Mouse (Mus musculus) forebrain, embryonic 14.5 days (tissue): ENCODE measurements around the gene Il34. TPM values are rescaled to one million over a fixed set of nuclear protein-coding genes. Genes with fewer than 3 reads are reported as not detected.
A peak's percentile ranks its signal among the peaks of the same experiment; 100 is the strongest.

Experiments
- ATAC-seq: fragments of 200-750 bp; cut with Nextera tagmentation; 2 replicates; pipeline ENCODE4 v1.8.0; 2017; ENCODE audit warnings: mild to moderate bottlenecking, moderate library complexity
- DNase-seq: peaks from one replicate; pipeline ENCODE4 v3.0.0-alpha.2; 2015; ENCODE audit warnings: low spot score
- H3K27ac ChIP-seq: fragments of 300-500 bp; sonication (generic); 2 replicates; pipeline ENCODE4 v1.5.1; 2014; ENCODE audit warnings: low read depth, mild to moderate bottlenecking, control low read depth, low read length, moderate library complexity
- H3K27me3 ChIP-seq: fragments of 300-500 bp; sonication (generic); replicated peaks from 2 replicates; pipeline ENCODE4 v1.6.1; 2014; ENCODE audit warnings: low read length, control low read depth, mixed read lengths; ENCODE audit not compliant: control insufficient read depth, insufficient read depth
- H3K36me3 ChIP-seq: fragments of 300-500 bp; sonication (generic); 2 replicates; pipeline ENCODE4 v1.6.1; 2014; ENCODE audit warnings: low read length, control low read depth; ENCODE audit not compliant: control insufficient read depth, insufficient read depth
- H3K4me1 ChIP-seq: fragments of 300-500 bp; sonication (generic); 2 replicates; pipeline ENCODE4 v1.6.1; 2014; ENCODE audit warnings: antibody characterized with exemption, low read length, control low read depth; ENCODE audit not compliant: control insufficient read depth, insufficient read depth
- H3K4me2 ChIP-seq: fragments of 300-500 bp; sonication (generic); 2 replicates; pipeline ENCODE4 v1.6.1; 2014; ENCODE audit warnings: mild to moderate bottlenecking, control low read depth, low read length
- H3K4me3 ChIP-seq: fragments of 300-500 bp; sonication (generic); 2 replicates; pipeline ENCODE4 v1.5.1; 2014; ENCODE audit warnings: low read depth, low read length, control low read depth
- H3K9ac ChIP-seq: fragments of 300-500 bp; sonication (generic); 2 replicates; pipeline ENCODE4 v1.6.1; 2014; ENCODE audit warnings: mild to moderate bottlenecking, low read length, control low read depth, moderate library complexity
- H3K9me3 ChIP-seq: fragments of 300-500 bp; sonication (generic); replicated peaks from 2 replicates; pipeline ENCODE4 v1.6.1; 2016; ENCODE audit warnings: low read length, control low read depth, mixed read lengths; ENCODE audit not compliant: control insufficient read depth
- WGBS: fragments of 180-500 bp; shearing (Covaris S2); extraction: QIAGEN DNeasy Blood & Tissue Kit; methylation state at CpG from one replicate; pipeline ENCODE4 v1.1.7; 2014; 5-methylcytosine and 5-hydroxymethylcytosine counted together
- polyA plus RNA-seq: library from polyadenylated mRNA; unstranded; fragments of >200 nt; fragmentation: Nextera tagmentation; extraction: Ambion mirVana; gene quantifications from 2 replicates; pipeline ENCODE4 v1.2.1, GENCODE M21; 2014

Il34 gene
- polyA plus RNA-seq, 1 experiment from 2014 or later = 2.2 TPM

GRCm38 (mm10) chr8:110724493-110724892, 81.2 kb downstream of the Il34 start:
- H3K9me3 ChIP-seq = no peaks in the 10 kb centered on the region
- peaks cover 14% of the 10 kb centered on the region for H3K4me1 ChIP-seq
- H3K9ac ChIP-seq = no peak overlapping the region
- H3K27ac ChIP-seq = no peak overlapping the region
- H3K4me3 ChIP-seq = no peak overlapping the region
- no peak for ATAC-seq
- no peak overlapping the region for H3K4me2 ChIP-seq
- no peaks in the 10 kb centered on the region for H3K27me3 ChIP-seq
- DNase-seq = no peak
- peaks cover 37% of the 10 kb centered on the region for H3K36me3 ChIP-seq
- WGBS = 73% methylated on average over 3 of the region's 3 CpGs

GRCm38 (mm10) chr8:110722414-110723011, 83.2 kb downstream of the Il34 start:
- Histone ChIP-seq H3K27ac (no peak overlapping the region), H3K4me2 (peak overlapping the region; percentile 54), H3K9me3 (no peaks in the 10 kb centered on the region), H3K4me3 (peak overlapping the region; percentile 64), H3K36me3 (peaks cover 17% of the 10 kb centered on the region), H3K27me3 (no peaks in the 10 kb centered on the region), H3K4me1 (peaks cover 17% of the 10 kb centered on the region), H3K9ac (peak overlapping the region; percentile 87)
- no peak for DNase-seq
- ATAC-seq = no peak
- WGBS = 45% methylated on average over 11 of the region's 11 CpGs

GRCm38 (mm10) chr8:110721606-110722413, 83.9 kb downstream of the Il34 start:
- under 1% methylated on average over 49 of the region's 59 CpGs for WGBS
- H3K4me1 ChIP-seq = peaks cover 17% of the 10 kb centered on the region
- H3K27ac ChIP-seq = peak overlapping the region; percentile 86
- H3K4me3 ChIP-seq = peak overlapping the region; percentile 64
- H3K4me2 ChIP-seq = peak overlapping the region; percentile 54
- peak; percentile 32 for DNase-seq
- no peaks in the 10 kb centered on the region for H3K9me3 ChIP-seq
- ATAC-seq = peak; percentile 75
- H3K9ac ChIP-seq = peak overlapping the region; percentile 87
- no peaks in the 10 kb centered on the region for H3K27me3 ChIP-seq
- peaks cover 10% of the 10 kb centered on the region; the same call in 1 of the 2 replicates for H3K36me3 ChIP-seq

- 4% methylated on average over 71 of the region's 75 CpGs for WGBS
- H3K4me3 ChIP-seq = peak within 1 kb of the TSS; percentile 64
- H3K9ac ChIP-seq = peak within 1 kb of the TSS; percentile 87
- H3K4me2 ChIP-seq = peak within 1 kb of the TSS; percentile 54
- peak within 1 kb of the TSS; percentile 86 for H3K27ac ChIP-seq
- DNase-seq = peak; percentile 89
- H3K27me3 ChIP-seq = no peaks in the 10 kb centered on the region
- peaks cover 20% of the 10 kb centered on the region for H3K4me1 ChIP-seq
- H3K36me3 ChIP-seq = peaks cover 8% of the 10 kb centered on the region; the same call in 1 of the 2 replicates
- H3K9me3 ChIP-seq = no peaks in the 10 kb centered on the region
- peak; percentile 82 for ATAC-seq
Measured at GRCm38 (mm10) chr8:110720685-110721598, 84.8 kb downstream of the Il34 start, which contains the start of gene Mtss1l. Gene Mtss1l, plus strand, starts transcription at chr8:110721476.

GRCm38 (mm10) chr8:110719898-110720653, 85.6 kb downstream of the Il34 start:
- WGBS = 54% methylated on average over 6 of the region's 6 CpGs
- Histone ChIP-seq H3K27me3 (no peaks in the 10 kb centered on the region), H3K36me3 (peaks cover 8% of the 10 kb centered on the region; the same call in 1 of the 2 replicates), H3K9me3 (no peaks in the 10 kb centered on the region), H3K27ac (peak overlapping the region; percentile 0; the same call in 1 of the 2 replicates), H3K4me1 (peaks cover 24% of the 10 kb centered on the region), H3K9ac (peak overlapping the region; percentile 87), H3K4me3 (no peak overlapping the region), H3K4me2 (peak overlapping the region; percentile 54)
- DNase-seq (no peak), ATAC-seq (no peak)

GRCm38 (mm10) chr8:110718969-110719670, 86.6 kb downstream of the Il34 start:
- Histone ChIP-seq H3K27ac (peak overlapping the region; percentile 27; the same call in 1 of the 2 replicates), H3K9ac (peak overlapping the region; percentile 7; the same call in 1 of the 2 replicates)

GRCm38 (mm10) chr8:110718209-110718968, 87.3 kb downstream of the Il34 start:
- WGBS = 88% methylated on average over 8 of the region's 8 CpGs
- Histone ChIP-seq H3K4me1 (peaks cover 20% of the 10 kb centered on the region), H3K4me2 (no peak overlapping the region), H3K27me3 (no peaks in the 10 kb centered on the region), H3K27ac (peak overlapping the region; percentile 27; the same call in 1 of the 2 replicates), H3K36me3 (0 out of 2 replicates have a peak, but pooled peaks cover 10% of the 10 kb centered on the region), H3K9ac (no peak overlapping the region; the same call in 1 of the 2 replicates), H3K4me3 (no peak overlapping the region), H3K9me3 (no peaks in the 10 kb centered on the region)
- DNase-seq (no peak), ATAC-seq (no peak)

More at GRCm38 (mm10) chr8:110718969-110719670, 86.6 kb downstream of the Il34 start:
- peaks cover 6% of the 10 kb centered on the region; the same call in 1 of the 2 replicates for H3K36me3 ChIP-seq
- peak; percentile 45 for DNase-seq
- WGBS = 42% methylated on average over 12 of the region's 12 CpGs
- H3K27me3 ChIP-seq = no peaks in the 10 kb centered on the region
- H3K4me1 ChIP-seq = peaks cover 22% of the 10 kb centered on the region
- no peak overlapping the region for H3K4me3 ChIP-seq
- H3K4me2 ChIP-seq = no peak overlapping the region
- no peaks in the 10 kb centered on the region for H3K9me3 ChIP-seq
- ATAC-seq = no peak
